Mouse (Mus musculus) hindbrain, embryonic 13.5 days (tissue): Measurements from ENCODE around the gene Ppp1r12b. TPM values are rescaled to one million over a fixed set of nuclear protein-coding genes. Genes with fewer than 3 reads are reported as not detected.

Experiments
- ATAC-seq: fragments of 200-750 bp; cut with Nextera tagmentation; 2 replicates; pipeline ENCODE4 v1.8.0; 2017; ENCODE audit warnings: moderate TSS enrichment; ENCODE audit not compliant: low FRiP score
- H3K27ac ChIP-seq: fragments of 300-500 bp; sonication (generic); 2 replicates; pipeline ENCODE4 v1.5.1; 2015; ENCODE audit warnings: inconsistent platforms, mild to moderate bottlenecking, moderate library complexity
- H3K27me3 ChIP-seq: fragments of 300-500 bp; sonication (generic); 2 replicates; pipeline ENCODE4 v1.6.1; 2015; ENCODE audit warnings: mild to moderate bottlenecking, inconsistent platforms
- H3K36me3 ChIP-seq: fragments of 300-500 bp; sonication (generic); 2 replicates; pipeline ENCODE4 v1.6.1; 2015; ENCODE audit warnings: mild to moderate bottlenecking, inconsistent platforms
- H3K4me1 ChIP-seq: fragments of 300-500 bp; sonication (generic); replicated peaks from 2 replicates; pipeline ENCODE4 v1.6.1; 2015; ENCODE audit warnings: inconsistent platforms
- H3K4me2 ChIP-seq: fragments of 300-500 bp; sonication (generic); 2 replicates; pipeline ENCODE4 v1.6.1; 2015; ENCODE audit warnings: inconsistent platforms, mild to moderate bottlenecking, moderate library complexity
- H3K4me3 ChIP-seq: fragments of 300-500 bp; sonication (generic); 2 replicates; pipeline ENCODE4 v1.5.1; 2015; ENCODE audit warnings: mild to moderate bottlenecking, inconsistent platforms
- H3K9ac ChIP-seq: fragments of 300-500 bp; sonication (generic); 2 replicates; pipeline ENCODE4 v1.6.1; 2015; ENCODE audit warnings: mild to moderate bottlenecking, inconsistent platforms
- H3K9me3 ChIP-seq: fragments of 300-500 bp; sonication (generic); 2 replicates; pipeline ENCODE4 v1.6.1; 2016; ENCODE audit warnings: inconsistent platforms
- WGBS: fragments of 180-500 bp; shearing (Covaris S2); methylation state at CpG from one replicate; pipeline ENCODE4 v1.1.7; 2015; 5-methylcytosine and 5-hydroxymethylcytosine counted together
- microRNA-seq: library from miRNA; unstranded; fragments of <30 nt; microRNA quantifications from one replicate; pipeline ENCODE4, GENCODE M21; 2016
- polyA plus RNA-seq: library from polyadenylated mRNA; unstranded; fragments of >200 nt; fragmentation: Nextera tagmentation; extraction: Ambion mirVana; gene quantifications from 2 replicates; pipeline ENCODE4 v1.2.1, GENCODE M21; 2015

Ppp1r12b gene
- polyA plus RNA-seq, 1 experiment from 2014 or later: 12.4 TPM

GRCm38 (mm10) chr1:134706549-134706948 is 249.2 kb downstream of the Ppp1r12b start:
- Histone ChIP-seq H3K4me1 (peaks cover 48% of the 10 kb centered on the region), H3K9me3 (no peaks in the 10 kb centered on the region), H3K27me3 (peaks cover 63% of the 10 kb centered on the region), H3K4me2 (no peak overlapping the region), H3K4me3 (no peak overlapping the region), H3K36me3 (no peaks in the 10 kb centered on the region), H3K9ac (no peak overlapping the region), H3K27ac (no peak overlapping the region)
- ATAC-seq: no peak
- 56% methylated on average over 2 of the region's 2 CpGs for WGBS

Small RNA genes within 50 kb of the gene (microRNA-seq; reads per million reads assigned to microRNA genes)
- not detected for gene Gm22232

Other genes with a start within 250 kb of the Ppp1r12b start
- gene Ube2t, start 6.6 kb upstream of the Ppp1r12b start, polyA plus RNA-seq: 15.3 and 17.0 TPM in 2 replicates
- gene Lgr6, start 149.3 kb upstream of the Ppp1r12b start, polyA plus RNA-seq: 0.47 and 0.92 TPM in 2 replicates
- 0.62 and 0.88 TPM in 2 replicates for gene Ptpn7, start 176.8 kb upstream of the Ppp1r12b start, polyA plus RNA-seq
- gene Arl8a, start 190.9 kb upstream of the Ppp1r12b start, polyA plus RNA-seq: 284 and 285 TPM in 2 replicates
- 0.35 and 0.41 TPM in 2 replicates for gene Gpr37l1, start 211.7 kb upstream of the Ppp1r12b start, polyA plus RNA-seq